Mouse (Mus musculus) bone marrow, adult 2 months (tissue): ENCODE results near the gene Glcci1.

ENCODE experiments used
- CTCF ChIP-seq: fragments of 200-500 bp; IDR thresholded peaks from 2 replicates; pipeline ENCODE4 v1.5.1; 2011; ENCODE audit warnings: low read length, control low read depth; ENCODE audit not compliant: control insufficient read depth, insufficient read depth
- POLR2A ChIP-seq: fragments of 200-500 bp; IDR thresholded peaks from 2 replicates; pipeline ENCODE4 v1.6.1; 2011; ENCODE audit warnings: low read depth, mild to moderate bottlenecking, control low read depth, low read length, borderline replicate concordance; ENCODE audit not compliant: control insufficient read depth

DNA sequence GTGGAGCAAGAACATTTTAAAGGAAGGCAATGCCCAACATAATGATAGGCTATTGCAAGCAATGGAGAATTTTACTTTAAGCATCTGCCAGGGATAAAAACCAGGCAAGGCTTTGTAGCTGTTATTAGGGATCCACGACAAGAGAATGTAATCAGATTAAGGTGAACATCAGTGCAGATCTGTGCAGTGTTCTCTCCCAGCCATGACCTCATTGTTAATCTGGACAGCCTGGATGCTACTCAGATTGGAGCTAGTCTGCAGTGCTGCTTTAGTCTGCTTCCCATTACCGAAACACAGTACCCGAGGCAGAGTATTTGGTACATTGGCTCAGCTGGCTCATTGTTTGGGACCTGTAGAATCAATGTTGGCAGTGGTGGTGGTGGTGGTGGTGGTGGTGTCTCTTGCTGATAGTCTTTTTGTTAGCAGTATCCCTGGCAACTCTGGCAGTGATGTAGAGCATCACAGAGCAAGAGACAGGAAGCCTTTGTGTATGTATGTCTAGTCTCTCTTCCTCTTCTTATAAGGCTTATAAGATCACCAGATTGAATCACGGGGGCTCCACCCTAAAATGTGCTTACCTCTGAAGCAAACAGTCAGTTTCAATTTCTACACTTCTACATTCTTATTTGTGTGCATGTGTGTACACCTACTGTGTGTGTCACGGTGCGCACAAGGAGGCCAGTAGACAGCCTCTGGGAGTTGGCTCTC, 4.7 kb upstream of the Glcci1 start:
- TF ChIP-seq POLR2A (no peak), CTCF (no peak)
